Mouse (Mus musculus) liver, embryonic 11.5 days (tissue): ENCODE measurements around the gene Tssk4. TPM values are rescaled to one million over a fixed set of nuclear protein-coding genes. Genes with fewer than 3 reads are reported as not detected.

Experiments
- ATAC-seq: fragments of 200-750 bp; cut with Nextera tagmentation; replicated peaks from 2 replicates; pipeline ENCODE4 v1.8.0; 2017; ENCODE audit warnings: moderate number of reproducible peaks, mild to moderate bottlenecking, moderate TSS enrichment, moderate library complexity; ENCODE audit not compliant: low FRiP score
- DNase-seq: peaks from one replicate; pipeline ENCODE4 v3.0.0-alpha.2; 2017; ENCODE audit warnings: low spot score
- H3K27ac ChIP-seq: fragments of 300-500 bp; sonication (generic); 2 replicates; pipeline ENCODE4 v1.5.1; 2014; ENCODE audit warnings: mild to moderate bottlenecking, low read depth, low read length, control low read depth
- H3K27me3 ChIP-seq: fragments of 300-500 bp; sonication (generic); replicated peaks from 2 replicates; pipeline ENCODE4 v1.6.1; 2014; ENCODE audit warnings: low read length, mixed read lengths; ENCODE audit not compliant: control insufficient read depth, insufficient read depth
- H3K36me3 ChIP-seq: fragments of 300-500 bp; sonication (generic); 2 replicates; pipeline ENCODE4 v1.6.1; 2014; ENCODE audit warnings: mild to moderate bottlenecking, low read length, moderate library complexity, mixed read lengths; ENCODE audit not compliant: control insufficient read depth, insufficient read depth
- H3K4me1 ChIP-seq: fragments of 300-500 bp; sonication (generic); replicated peaks from 2 replicates; pipeline ENCODE4 v1.6.1; 2014; ENCODE audit warnings: low read length, mixed read lengths; ENCODE audit not compliant: control insufficient read depth, insufficient read depth
- H3K4me2 ChIP-seq: fragments of 300-500 bp; sonication (generic); 2 replicates; pipeline ENCODE4 v1.6.1; 2014; ENCODE audit warnings: mild to moderate bottlenecking, control low read depth, moderate library complexity
- H3K4me3 ChIP-seq: fragments of 300-500 bp; sonication (generic); 2 replicates; pipeline ENCODE4 v1.5.1; 2014; ENCODE audit warnings: low read depth, low read length, control low read depth
- H3K9ac ChIP-seq: fragments of 300-500 bp; sonication (generic); 2 replicates; pipeline ENCODE4 v1.6.1; 2014; ENCODE audit warnings: low read depth, low read length, control low read depth
- H3K9me3 ChIP-seq: fragments of 300-500 bp; sonication (generic); 2 replicates; pipeline ENCODE4 v1.6.1; 2016; ENCODE audit warnings: low read length, inconsistent platforms, mixed read lengths; ENCODE audit not compliant: control insufficient read depth
- WGBS: fragments of 180-500 bp; shearing (Covaris S2); extraction: QIAGEN DNeasy Blood & Tissue Kit; methylation state at CpG from one replicate; pipeline ENCODE4 v1.1.7; 2014; 5-methylcytosine and 5-hydroxymethylcytosine counted together
- polyA plus RNA-seq: library from polyadenylated mRNA; unstranded; fragments of >200 nt; fragmentation: Nextera tagmentation; extraction: Ambion mirVana; gene quantifications from 2 replicates; pipeline ENCODE4 v1.2.1, GENCODE M21; 2014

The Tssk4 gene
- polyA plus RNA-seq, 1 experiment from 2014 or later: 0.49 TPM

GRCm38 (mm10) chr14:55658011-55658410 is 8.0 kb downstream of the Tssk4 start:
- DNase-seq (no peak), ATAC-seq (no peak)
- Histone ChIP-seq H3K9me3 (no peaks in the 10 kb centered on the region), H3K27ac (no peak overlapping the region), H3K27me3 (no peaks in the 10 kb centered on the region), H3K36me3 (no peaks in the 10 kb centered on the region; the same call in 1 of the 2 replicates), H3K4me2 (no peak overlapping the region), H3K4me3 (no peak overlapping the region), H3K4me1 (peaks cover 8% of the 10 kb centered on the region; the same call in 1 of the 2 replicates), H3K9ac (no peak overlapping the region)
- WGBS: 90% methylated on average over 5 of the region's 5 CpGs

GRCm38 (mm10) chr14:55659960-55660573 is 10.1 kb downstream of the Tssk4 start, which contains the start of gene Mdp1:
TSS of gene Mdp1 (minus strand) at chr14:55660508.
- ATAC-seq: peak; percentile 96
- Histone ChIP-seq H3K36me3 (peaks cover 10% of the 10 kb centered on the region; the same call in 1 of the 2 replicates), H3K4me2 (peak within 1 kb of the TSS; percentile 64), H3K9me3 (no peaks in the 10 kb centered on the region), H3K27me3 (no peaks in the 10 kb centered on the region), H3K27ac (peak within 1 kb of the TSS; percentile 59), H3K4me3 (peak within 1 kb of the TSS; percentile 71), H3K4me1 (peaks cover 8% of the 10 kb centered on the region; the same call in 1 of the 2 replicates), H3K9ac (peak within 1 kb of the TSS; percentile 78)
- peak; percentile 75 for DNase-seq
- under 1% methylated on average over 39 of the region's 39 CpGs for WGBS

GRCm38 (mm10) chr14:55660636-55661035 is 10.7 kb downstream of the Tssk4 start:
- ATAC-seq: peak; percentile 13; the same call in 1 of the 2 replicates
- H3K4me2 ChIP-seq: peak overlapping the region; percentile 64
- H3K4me3 ChIP-seq: peak overlapping the region; percentile 71
- no peaks in the 10 kb centered on the region for H3K27me3 ChIP-seq
- no peak overlapping the region for H3K9ac ChIP-seq
- 59% methylated on average over 2 of the region's 2 CpGs for WGBS
- no peaks in the 10 kb centered on the region for H3K9me3 ChIP-seq
- H3K36me3 ChIP-seq: peaks cover 10% of the 10 kb centered on the region; the same call in 1 of the 2 replicates
- H3K4me1 ChIP-seq: peaks cover 8% of the 10 kb centered on the region; the same call in 1 of the 2 replicates
- no peak for DNase-seq
- H3K27ac ChIP-seq: no peak overlapping the region

GRCm38 (mm10) chr14:55671486-55671832 is 21.5 kb downstream of the Tssk4 start:
- H3K4me1 ChIP-seq: peaks cover 9% of the 10 kb centered on the region
- peak overlapping the region; percentile 93 for H3K4me2 ChIP-seq
- H3K9ac ChIP-seq: peak overlapping the region; percentile 82
- DNase-seq (no peak), ATAC-seq (peak; percentile 42)
- H3K36me3 ChIP-seq: peaks cover 9% of the 10 kb centered on the region; the same call in 1 of the 2 replicates
- peak overlapping the region; percentile 71 for H3K4me3 ChIP-seq
- peak overlapping the region; percentile 86 for H3K27ac ChIP-seq
- H3K27me3 ChIP-seq: no peaks in the 10 kb centered on the region
- H3K9me3 ChIP-seq: no peaks in the 10 kb centered on the region
- under 1% methylated on average over 12 of the region's 12 CpGs for WGBS

- peak; percentile 98 for ATAC-seq
- WGBS: under 1% methylated on average over 38 of the region's 38 CpGs
- Histone ChIP-seq H3K4me1 (peaks cover 9% of the 10 kb centered on the region), H3K4me3 (peak within 1 kb of the TSS; percentile 71), H3K36me3 (peaks cover 11% of the 10 kb centered on the region), H3K27me3 (no peaks in the 10 kb centered on the region), H3K9ac (peak within 1 kb of the TSS; percentile 82), H3K9me3 (no peaks in the 10 kb centered on the region), H3K27ac (peak within 1 kb of the TSS; percentile 86), H3K4me2 (peak within 1 kb of the TSS; percentile 93)
- peak; percentile 92 for DNase-seq
Observed at GRCm38 (mm10) chr14:55671833-55672740, 22.1 kb downstream of the Tssk4 start, which contains the start of the genes Gmpr2 and Nedd8. TSS of gene Gmpr2 (plus strand) at chr14:55671941. TSS of gene Nedd8 (minus strand) at chr14:55672124.

GRCm38 (mm10) chr14:55672741-55673060 is 22.7 kb downstream of the Tssk4 start:
- no peaks in the 10 kb centered on the region for H3K27me3 ChIP-seq
- peak overlapping the region; percentile 71 for H3K4me3 ChIP-seq
- H3K9me3 ChIP-seq: no peaks in the 10 kb centered on the region
- peak overlapping the region; percentile 86 for H3K27ac ChIP-seq
- peak overlapping the region; percentile 47 for H3K9ac ChIP-seq
- peaks cover 9% of the 10 kb centered on the region for H3K4me1 ChIP-seq
- ATAC-seq (no peak), DNase-seq (no peak)
- H3K36me3 ChIP-seq: peaks cover 15% of the 10 kb centered on the region
- peak overlapping the region; percentile 93 for H3K4me2 ChIP-seq
- 67% methylated on average over 7 of the region's 7 CpGs for WGBS

GRCm38 (mm10) chr14:55677615-55678014 is 27.6 kb downstream of the Tssk4 start:
- WGBS: 80% methylated on average over 4 of the region's 4 CpGs
- Histone ChIP-seq H3K36me3 (peaks cover 32% of the 10 kb centered on the region), H3K9me3 (no peaks in the 10 kb centered on the region), H3K27me3 (no peaks in the 10 kb centered on the region), H3K4me3 (no peak overlapping the region), H3K4me1 (no peaks in the 10 kb centered on the region; the same call in 1 of the 2 replicates), H3K4me2 (no peak overlapping the region), H3K9ac (no peak overlapping the region), H3K27ac (no peak overlapping the region)
- DNase-seq (no peak), ATAC-seq (no peak)

- Histone ChIP-seq H3K9me3 (no peaks in the 10 kb centered on the region), H3K27ac (peak within 1 kb of the TSS; percentile 88), H3K4me2 (peak within 1 kb of the TSS; percentile 86), H3K4me3 (peak within 1 kb of the TSS; percentile 76), H3K9ac (peak within 1 kb of the TSS; percentile 83), H3K27me3 (no peaks in the 10 kb centered on the region), H3K4me1 (no peaks in the 10 kb centered on the region; the same call in 1 of the 2 replicates), H3K36me3 (peaks cover 25% of the 10 kb centered on the region)
- WGBS: under 1% methylated on average over 66 of the region's 66 CpGs
- peak; percentile 94 for ATAC-seq
- peak; percentile 95 for DNase-seq
Observed at GRCm38 (mm10) chr14:55681160-55682117, 31.5 kb downstream of the Tssk4 start, which contains the start of gene Tinf2. TSS of gene Tinf2 (minus strand) at chr14:55681820.
